Mouse (Mus musculus) erythroid progenitor cell, adult 5-6 weeks (primary cell): ENCODE results near the gene Cldnd2. TPM values are rescaled to one million over a fixed set of nuclear protein-coding genes. Genes with fewer than 3 reads are reported as not detected.
A peak's percentile ranks its signal among the peaks of the same experiment; 100 is the strongest.

Experiments
- ATAC-seq: replicated peaks from 2 replicates; pipeline ENCODE4 v1.8.0; 2016; ENCODE audit warnings: moderate number of reproducible peaks, mild to moderate bottlenecking, moderate TSS enrichment, inconsistent platforms; ENCODE audit not compliant: poor library complexity, low FRiP score, severe bottlenecking
- total RNA-seq, 2 experiments: library from RNA; stranded (forward) in 1 of 2; stranded (reverse) in 1 of 2; fragments of 150-400 nt in 1 of 2; fragments of 186-747, 209-891 nt in 1 of 2; gene quantifications; 2 replicates each; pipeline versions ENCODE4 v1.2.3 to v1.2.4; 2015 to 2017; ENCODE audit warnings: low replicate concordance in 2 of 2

The Cldnd2 gene
- total RNA-seq, 2 experiments from 2014 or later: not detected

- ATAC-seq: peak; percentile 78
These were observed 2.7 kb downstream of the Cldnd2 start for GRCm38 (mm10) chr7:43443126-43443916.

- ATAC-seq: peak; percentile 96
These were observed 3.3 kb downstream of the Cldnd2 start, which contains the start of the genes Etfb and Gm45233 for GRCm38 (mm10) chr7:43443917-43444293. TSS of gene Etfb (plus strand) at chr7:43444083. TSS of gene Gm45233 (plus strand) at chr7:43444128.

- ATAC-seq: no peak
These were observed 7.2 kb downstream of the Cldnd2 start for GRCm38 (mm10) chr7:43447801-43448200.

GRCm38 (mm10) chr7:43448246-43448645 lies 7.7 kb downstream of the Cldnd2 start:
- ATAC-seq: no peak

- ATAC-seq: no peak
These were observed 9.2 kb downstream of the Cldnd2 start for GRCm38 (mm10) chr7:43449811-43450210.

- no peak for ATAC-seq
These were observed 11.1 kb downstream of the Cldnd2 start for GRCm38 (mm10) chr7:43451726-43452125.

- 0 out of 2 replicates have a peak, but pooled peaks have one; percentile 18 for ATAC-seq
These were observed 12.0 kb downstream of the Cldnd2 start for GRCm38 (mm10) chr7:43452609-43453008.

GRCm38 (mm10) chr7:43453599-43454355 lies 13.2 kb downstream of the Cldnd2 start:
- ATAC-seq: no peak

- ATAC-seq: no peak
These were observed 13.8 kb downstream of the Cldnd2 start for GRCm38 (mm10) chr7:43454371-43454770.

GRCm38 (mm10) chr7:43462851-43463250 lies 22.3 kb downstream of the Cldnd2 start, which contains the start of gene Vsig10l:
TSS of gene Vsig10l (plus strand) at chr7:43463151.
- ATAC-seq: no peak

- no peak for ATAC-seq
These were observed 23.4 kb downstream of the Cldnd2 start for GRCm38 (mm10) chr7:43463976-43464375.

GRCm38 (mm10) chr7:43464864-43465343 lies 24.3 kb downstream of the Cldnd2 start:
- no peak for ATAC-seq

GRCm38 (mm10) chr7:43465344-43466098 lies 24.9 kb downstream of the Cldnd2 start:
- peak; percentile 85 for ATAC-seq

GRCm38 (mm10) chr7:43466099-43466694 lies 25.6 kb downstream of the Cldnd2 start:
- peak; percentile 80 for ATAC-seq

- no peak for ATAC-seq
These were observed 29.8 kb downstream of the Cldnd2 start for GRCm38 (mm10) chr7:43470373-43470772.

GRCm38 (mm10) chr7:43475706-43476105 lies 35.1 kb downstream of the Cldnd2 start:
- no peak for ATAC-seq

- no peak for ATAC-seq
These were observed 35.8 kb downstream of the Cldnd2 start for GRCm38 (mm10) chr7:43476376-43476775.

GRCm38 (mm10) chr7:43481191-43481590 lies 40.6 kb downstream of the Cldnd2 start:
- ATAC-seq: no peak

GRCm38 (mm10) chr7:43482090-43482716 lies 41.6 kb downstream of the Cldnd2 start:
- ATAC-seq: no peak
